Mouse (Mus musculus): ENCODE results near the gene Slc52a3. TPM values are rescaled to one million over a fixed set of nuclear protein-coding genes. Genes with fewer than 3 reads are reported as not detected.
"Not testable (repeated sequence)": the region's sequence is repeated elsewhere in the genome, so short reads cannot be mapped to it uniquely, and the experiment has no call there.

Gene Slc52a3
- polyA plus RNA-seq, 2 experiments, result 0.73 to 0.74 TPM

DNA sequence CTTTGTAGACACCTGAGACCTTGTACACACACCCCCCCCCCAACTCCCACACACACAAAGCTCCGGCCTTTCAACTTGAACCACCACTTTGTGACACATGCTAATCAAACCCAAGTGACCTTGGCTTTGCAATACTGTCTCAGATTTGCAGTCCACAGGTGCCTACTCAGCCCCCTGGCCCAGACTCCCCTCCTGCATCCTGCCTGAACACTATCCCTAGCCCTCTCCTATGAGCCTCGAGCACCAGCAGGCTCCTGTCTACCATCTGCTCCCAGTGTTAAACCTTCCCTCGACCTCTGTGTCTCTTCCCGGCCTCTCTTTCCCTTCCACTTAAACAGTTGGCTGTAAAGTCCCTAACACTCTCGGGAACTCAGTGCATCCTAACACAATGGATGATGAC lies 4.9 kb upstream of the Slc52a3 start:
- Histone ChIP-seq H3K27me3 (ENCODE audit: control insufficient read depth, insufficient read depth, low read length) (0 out of 2 replicates have a peak, but pooled peaks cover 3% of the 10 kb centered on the region), H3K9ac (replicated peaks) (no peak overlapping the region), H3K27ac (no peak overlapping the region), H3K36me3 (replicated peaks; ENCODE audit: control insufficient read depth, insufficient read depth, low read depth) (no peaks in the 10 kb centered on the region), H3K4me1 (replicated peaks; ENCODE audit: control insufficient read depth in 2 of 2, insufficient read depth in 2 of 2, low read length in 1 of 2) (peaks cover under 1 to 7% of the 10 kb centered on the region in 2 experiments; a peak in 2 of 4 replicates), H3K4me2 (ENCODE audit: low read depth) (no peak overlapping the region), H3K4me3 (ENCODE audit: insufficient read depth in 1 of 2, low read depth in 2 of 2, low read length in 2 of 2) (no peak overlapping the region), H3K9me3 (ENCODE audit: control insufficient read depth, low read length) (no peaks in the 10 kb centered on the region)
- no peak for TF ChIP-seq EP300 (IDR thresholded peaks at IDR 0.05; ENCODE audit: low read depth)
- TF ChIP-seq CTCF (IDR thresholded peaks at IDR 0.05; ENCODE audit: low read depth), result no peak
- 35% methylated on average over 5 of the region's 5 CpGs for WGBS (ENCODE audit: insufficient replicate concordance)
- no peak for ATAC-seq (ENCODE audit: insufficient read depth)
- DNase-seq (ENCODE audit: low read depth in 3 of 3, low spot score in 3 of 3), result no peak

- 0 out of 2 replicates have a peak, but pooled peaks have one; percentile 8 for ATAC-seq (ENCODE audit: insufficient read depth)
- H3K27ac ChIP-seq, result no peak overlapping the region
- peaks cover 3% of the 10 kb centered on the region; the same call in 1 of the 2 replicates for H3K27me3 ChIP-seq (ENCODE audit: control insufficient read depth, insufficient read depth, low read length)
- H3K4me2 ChIP-seq (ENCODE audit: low read depth), result peak overlapping the region; percentile 29; the same call in 1 of the 2 replicates
- peak; percentile 45 to 61 (median 53) for DNase-seq (ENCODE audit: low read depth in 3 of 3, low spot score in 3 of 3)
- H3K9ac ChIP-seq (replicated peaks), result no peak overlapping the region
- H3K9me3 ChIP-seq (ENCODE audit: control insufficient read depth, low read length), result no peaks in the 10 kb centered on the region
- no peak overlapping the region for H3K4me3 ChIP-seq (ENCODE audit: insufficient read depth in 1 of 2, low read depth in 2 of 2, low read length in 2 of 2)
- peak; percentile 92 for TF ChIP-seq CTCF (IDR thresholded peaks at IDR 0.05; ENCODE audit: low read depth)
- no peak for TF ChIP-seq EP300 (IDR thresholded peaks at IDR 0.05; ENCODE audit: low read depth)
- H3K36me3 ChIP-seq (replicated peaks; ENCODE audit: control insufficient read depth, insufficient read depth, low read depth), result no peaks in the 10 kb centered on the region
- peaks cover 15 to 26% of the 10 kb centered on the region in 2 experiments for H3K4me1 ChIP-seq (replicated peaks; ENCODE audit: control insufficient read depth in 2 of 2, insufficient read depth in 2 of 2, low read length in 1 of 2)
- WGBS (ENCODE audit: insufficient replicate concordance), result 4% methylated on average over 22 of the region's 22 CpGs
Measured at GRCm38 (mm10) chr2:151994350-151995122, 1.8 kb upstream of the Slc52a3 start.

DNA sequence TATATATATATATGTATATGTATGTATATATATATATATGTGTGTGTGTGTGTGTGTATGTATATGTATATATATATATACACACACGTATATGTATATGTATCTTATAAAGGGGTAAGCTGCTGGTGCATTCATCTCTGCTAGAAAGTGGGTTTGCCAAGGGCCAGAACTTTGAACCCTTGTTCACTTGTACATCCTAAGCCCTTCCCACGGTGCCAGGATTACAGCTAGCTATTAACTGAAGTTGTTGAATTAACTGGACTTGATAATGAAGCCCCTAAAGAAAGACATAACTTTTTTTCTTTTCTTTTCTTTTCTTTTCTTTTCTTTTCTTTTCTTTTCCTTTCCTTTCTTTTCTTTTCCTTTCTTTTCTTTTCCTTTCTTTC lies 872 bp downstream of the Slc52a3 start:
- H3K4me3 ChIP-seq (ENCODE audit: insufficient read depth in 1 of 2, low read depth in 2 of 2, low read length in 2 of 2), result not testable (repeated sequence)

DNA sequence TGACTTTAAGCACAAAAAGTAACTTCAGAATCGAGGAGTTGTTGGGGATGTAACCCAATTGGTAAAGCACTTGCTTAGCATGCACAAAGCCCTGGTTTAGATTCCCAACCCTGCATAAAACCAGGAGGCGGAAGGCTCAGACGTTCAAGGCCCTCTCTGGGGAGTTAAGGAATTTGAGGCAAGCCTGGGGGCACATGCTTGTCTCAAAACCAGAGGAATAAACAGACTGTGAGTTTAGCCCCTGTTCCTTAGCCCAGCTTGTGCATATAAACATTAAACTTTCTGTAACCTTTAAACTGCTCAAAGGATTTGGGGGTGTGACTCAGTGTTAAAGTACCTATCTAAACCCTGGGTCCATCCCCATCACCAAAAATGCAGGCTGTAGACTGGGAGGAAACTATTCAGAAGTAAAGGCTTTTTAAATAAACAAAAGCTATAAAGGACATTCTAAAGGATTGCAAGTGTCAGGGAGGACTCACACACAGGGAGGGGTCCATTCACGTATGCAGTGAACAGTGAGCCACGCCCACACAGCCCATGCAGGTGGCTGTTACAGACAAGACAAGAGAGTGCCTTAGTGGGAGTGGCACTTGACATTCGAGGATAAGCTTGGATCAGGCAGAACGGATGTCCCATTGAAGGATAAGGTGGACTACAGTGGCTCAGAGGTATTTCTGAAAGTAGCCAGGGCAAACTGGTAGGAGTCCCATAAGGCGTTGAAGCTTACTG lies 1.6 kb downstream of the Slc52a3 start:
- peak; percentile 65; the same call in 1 of the 2 replicates for ATAC-seq (ENCODE audit: insufficient read depth)
- peak in 2 of 3 experiments; percentile 38 to 61 for DNase-seq (ENCODE audit: low read depth in 3 of 3, low spot score in 3 of 3)
- peaks cover 15 to 26% of the 10 kb centered on the region in 2 experiments for H3K4me1 ChIP-seq (replicated peaks; ENCODE audit: control insufficient read depth in 2 of 2, insufficient read depth in 2 of 2, low read length in 1 of 2)

More for the DNA sequence above, 872 bp downstream of the Slc52a3 start:
- Histone ChIP-seq H3K4me1 (replicated peaks; ENCODE audit: control insufficient read depth in 2 of 2, insufficient read depth in 2 of 2, low read length in 1 of 2) (peaks cover 15 to 26% of the 10 kb centered on the region in 2 experiments), H3K4me2 (ENCODE audit: low read depth) (peak overlapping the region; percentile 61)
- H3K9ac ChIP-seq (replicated peaks); H3K36me3 ChIP-seq (replicated peaks; ENCODE audit: control insufficient read depth, insufficient read depth, low read depth); H3K27me3 ChIP-seq (ENCODE audit: control insufficient read depth, insufficient read depth, low read length); DNase-seq (ENCODE audit: low read depth in 3 of 3, low spot score in 3 of 3); H3K9me3 ChIP-seq (ENCODE audit: control insufficient read depth, low read length); ATAC-seq (ENCODE audit: insufficient read depth); H3K27ac ChIP-seq: not testable (repeated sequence)
- 44% methylated on average over 2 of the region's 2 CpGs for WGBS (ENCODE audit: insufficient replicate concordance)

DNA sequence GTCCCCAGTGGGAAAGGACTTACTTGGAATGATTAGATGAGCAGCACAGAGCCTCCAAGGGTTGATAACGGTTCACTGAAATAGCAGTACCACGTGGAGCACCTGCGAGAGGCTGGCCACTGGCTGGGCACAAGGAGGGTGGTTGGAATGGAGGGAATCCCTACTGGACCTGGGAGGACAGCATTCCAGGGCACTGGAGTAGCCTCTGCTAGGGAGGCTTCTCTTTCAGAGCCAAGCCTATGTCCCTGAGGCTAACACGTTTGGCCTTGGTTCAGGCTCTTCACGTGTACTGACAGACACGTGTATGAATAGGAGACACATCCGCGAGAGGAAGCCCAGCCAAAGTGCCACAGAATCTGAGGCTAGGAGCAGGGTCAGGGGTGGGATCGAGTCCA lies 2.2 kb downstream of the Slc52a3 start:
- Histone ChIP-seq H3K4me2 (ENCODE audit: low read depth) (no peak overlapping the region), H3K36me3 (replicated peaks; ENCODE audit: control insufficient read depth, insufficient read depth, low read depth) (no peaks in the 10 kb centered on the region), H3K27me3 (ENCODE audit: control insufficient read depth, insufficient read depth, low read length) (peaks cover 7% of the 10 kb centered on the region; the same call in 1 of the 2 replicates), H3K4me1 (replicated peaks; ENCODE audit: control insufficient read depth in 2 of 2, insufficient read depth in 2 of 2, low read length in 1 of 2) (peaks cover 15 to 26% of the 10 kb centered on the region in 2 experiments), H3K9me3 (ENCODE audit: control insufficient read depth, low read length) (no peaks in the 10 kb centered on the region), H3K9ac (replicated peaks) (no peak overlapping the region), H3K4me3 (ENCODE audit: insufficient read depth in 1 of 2, low read depth in 2 of 2, low read length in 2 of 2) (no peak overlapping the region), H3K27ac (no peak overlapping the region)
- TF ChIP-seq CTCF (IDR thresholded peaks at IDR 0.05; ENCODE audit: low read depth) (no peak), EP300 (IDR thresholded peaks at IDR 0.05; ENCODE audit: low read depth) (no peak)
- ATAC-seq (ENCODE audit: insufficient read depth), result peak; percentile 4; the same call in 1 of the 2 replicates
- 44% methylated on average over 9 of the region's 9 CpGs for WGBS (ENCODE audit: insufficient replicate concordance)
- DNase-seq (ENCODE audit: low read depth in 3 of 3, low spot score in 3 of 3), result no peak

More for the DNA sequence above, 1.6 kb downstream of the Slc52a3 start:
- Histone ChIP-seq H3K4me3 (ENCODE audit: insufficient read depth in 1 of 2, low read depth in 2 of 2, low read length in 2 of 2) (no peak overlapping the region), H3K9ac (replicated peaks) (no peak overlapping the region), H3K36me3 (replicated peaks; ENCODE audit: control insufficient read depth, insufficient read depth, low read depth) (no peaks in the 10 kb centered on the region), H3K27me3 (ENCODE audit: control insufficient read depth, insufficient read depth, low read length) (peaks cover 7% of the 10 kb centered on the region; the same call in 1 of the 2 replicates), H3K4me2 (ENCODE audit: low read depth) (no peak overlapping the region), H3K27ac (no peak overlapping the region), H3K9me3 (ENCODE audit: control insufficient read depth, low read length) (no peaks in the 10 kb centered on the region)
- WGBS (ENCODE audit: insufficient replicate concordance), result 32% methylated on average over 8 of the region's 8 CpGs
- no peak for TF ChIP-seq EP300 (IDR thresholded peaks at IDR 0.05; ENCODE audit: low read depth)
- no peak for TF ChIP-seq CTCF (IDR thresholded peaks at IDR 0.05; ENCODE audit: low read depth)

Data from liver, embryonic 14.5 days (tissue).